Mouse (Mus musculus): ENCODE measurements around the gene Eipr1.

DNA sequence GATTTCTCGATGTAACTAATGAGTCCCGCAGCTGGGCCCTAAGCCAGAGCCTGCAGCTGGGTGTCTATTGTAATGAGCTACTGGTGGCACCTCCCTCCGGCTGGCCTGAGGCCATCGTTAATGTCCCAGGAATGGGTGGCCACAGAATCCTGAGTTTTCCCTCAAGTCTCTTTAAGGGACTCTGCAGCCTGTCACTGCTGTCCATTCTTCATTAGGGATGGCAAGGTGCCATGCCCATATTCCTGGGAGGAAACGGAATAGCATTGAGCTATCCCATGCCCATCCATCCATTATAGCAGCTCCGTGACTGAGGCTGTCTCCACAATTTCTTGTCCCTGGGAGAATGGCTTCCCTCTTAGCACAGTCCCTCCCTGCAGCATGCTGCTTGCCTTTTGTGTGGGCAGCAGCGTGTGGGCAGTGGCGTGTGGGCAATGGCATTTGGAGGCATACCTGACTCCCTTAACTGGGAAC lies 123.2 kb downstream of the Eipr1 start:
- TF ChIP-seq GATA1 (IDR thresholded peaks at IDR 0.05; ENCODE audit: borderline replicate concordance, low read length) (no peak), FLI1 (IDR thresholded peaks at IDR 0.05; ENCODE audit: low read length) (no peak)

All from megakaryocyte, embryonic 14.5 days (primary cell).